Mouse (Mus musculus) liver, embryonic 14.5 days (tissue): ENCODE measurements at regions not wholly inside any gene's neighbourhood (a gene's known extent, or its start where the extent isn't known, plus 50 kb on each side); places are given as distances from the start of the nearest gene placed in this dataset.

Source experiments
- ATAC-seq: fragments of 200-750 bp; cut with Nextera tagmentation; 2 replicates; pipeline ENCODE4 v1.8.0; 2017; ENCODE audit warnings: moderate number of reproducible peaks, mild to moderate bottlenecking, moderate library complexity; ENCODE audit not compliant: insufficient read depth
- DNase-seq, 3 experiments: peaks; one replicate each; pipeline ENCODE4 v3.0.0-alpha.2; 2012 to 2013; ENCODE audit warnings: low read depth in 3 of 3, low spot score in 3 of 3
- H3K27ac ChIP-seq: fragments of 300-500 bp; sonication (generic); 2 replicates; pipeline ENCODE4 v1.5.1; 2014; ENCODE audit warnings: moderate library complexity, mild to moderate bottlenecking, control low read depth, inconsistent platforms
- H3K27me3 ChIP-seq: fragments of 300-500 bp; sonication (generic); 2 replicates; pipeline ENCODE4 v1.6.1; 2014; ENCODE audit warnings: mild to moderate bottlenecking, low read length, moderate library complexity; ENCODE audit not compliant: control insufficient read depth, insufficient read depth
- H3K36me3 ChIP-seq: fragments of 300-500 bp; sonication (generic); replicated peaks from 2 replicates; pipeline ENCODE4 v1.6.1; 2014; ENCODE audit warnings: low read depth; ENCODE audit not compliant: control insufficient read depth, insufficient read depth
- H3K4me1 ChIP-seq, 2 experiments: fragments of 200-500 bp in 1 of 2; fragments of 300-500 bp in 1 of 2; sonication (generic) in 1 of 2; replicated peaks; 2 replicates each; pipeline ENCODE4 v1.6.1; 2012 to 2014; ENCODE audit warnings: antibody characterized with exemption in 1 of 2, inconsistent platforms in 1 of 2, low read length in 1 of 2; ENCODE audit not compliant: control insufficient read depth in 2 of 2, insufficient read depth in 2 of 2
- H3K4me2 ChIP-seq: fragments of 300-500 bp; sonication (generic); 2 replicates; pipeline ENCODE4 v1.6.1; 2014; ENCODE audit warnings: low read depth, mild to moderate bottlenecking, control low read depth, moderate library complexity
- H3K4me3 ChIP-seq, 2 experiments: fragments of 200-500 bp in 1 of 2; fragments of 300-500 bp in 1 of 2; sonication (generic) in 1 of 2; 2 replicates each; pipeline ENCODE4 v1.5.1; 2012 to 2014; ENCODE audit warnings: low read depth in 2 of 2, low read length in 2 of 2, mild to moderate bottlenecking in 2 of 2, control low read depth in 1 of 2, inconsistent platforms in 1 of 2, moderate library complexity in 1 of 2; ENCODE audit not compliant: insufficient read depth in 1 of 2
- H3K9ac ChIP-seq: fragments of 300-500 bp; sonication (generic); replicated peaks from 2 replicates; pipeline ENCODE4 v1.6.1; 2014; ENCODE audit warnings: mild to moderate bottlenecking, control low read depth, moderate library complexity
- H3K9me3 ChIP-seq: fragments of 300-500 bp; sonication (generic); 2 replicates; pipeline ENCODE4 v1.6.1; 2016; ENCODE audit warnings: low read length, mixed read lengths; ENCODE audit not compliant: control insufficient read depth
- CTCF ChIP-seq: IDR thresholded peaks from 2 replicates; pipeline ENCODE4 v1.5.1; 2016; ENCODE audit warnings: antibody characterized with exemption, low read depth, control low read depth
- EP300 ChIP-seq: IDR thresholded peaks from 2 replicates; pipeline ENCODE4 v1.6.1; 2016; ENCODE audit warnings: antibody characterized with exemption, low read depth
- WGBS: fragments of 180-500 bp; shearing (Covaris S2); extraction: QIAGEN DNeasy Blood & Tissue Kit; methylation state at CpG from one replicate; pipeline ENCODE4 v1.1.7; 2014; ENCODE audit not compliant: insufficient replicate concordance; 5-methylcytosine and 5-hydroxymethylcytosine counted together

DNA sequence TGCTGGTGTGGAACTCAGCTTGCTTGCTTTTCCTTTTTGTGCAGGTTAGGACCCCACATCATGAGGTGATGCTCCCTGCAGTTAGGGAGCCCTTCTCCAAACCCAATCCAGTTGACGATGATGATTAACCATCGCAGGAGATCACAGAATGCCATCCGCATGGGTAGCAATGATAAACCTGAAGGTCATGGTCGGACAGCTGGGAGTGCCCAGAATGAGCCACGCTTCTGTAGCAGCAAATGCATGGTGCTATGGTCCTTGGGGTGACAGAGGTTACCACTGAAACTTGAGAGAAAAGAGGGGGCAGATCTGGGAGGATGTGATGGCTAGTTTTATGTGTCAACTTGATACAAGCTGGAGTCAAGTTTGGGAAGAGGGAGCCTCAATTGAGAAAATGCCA lies 170.3 kb downstream of the Inhbb start:
- no peaks in the 10 kb centered on the region for H3K36me3 ChIP-seq
- no peaks in the 10 kb centered on the region; a peak in 2 of 4 replicates for H3K4me1 ChIP-seq
- no peak for ATAC-seq
- no peak overlapping the region for H3K4me3 ChIP-seq
- no peak for DNase-seq
- H3K27ac ChIP-seq = no peak overlapping the region
- WGBS = 62% methylated on average over 5 of the region's 5 CpGs
- H3K9ac ChIP-seq = no peak overlapping the region
- no peaks in the 10 kb centered on the region for H3K9me3 ChIP-seq
- H3K4me2 ChIP-seq = no peak overlapping the region
- H3K27me3 ChIP-seq = no peaks in the 10 kb centered on the region
- TF ChIP-seq EP300 (no peak), CTCF (no peak)

DNA sequence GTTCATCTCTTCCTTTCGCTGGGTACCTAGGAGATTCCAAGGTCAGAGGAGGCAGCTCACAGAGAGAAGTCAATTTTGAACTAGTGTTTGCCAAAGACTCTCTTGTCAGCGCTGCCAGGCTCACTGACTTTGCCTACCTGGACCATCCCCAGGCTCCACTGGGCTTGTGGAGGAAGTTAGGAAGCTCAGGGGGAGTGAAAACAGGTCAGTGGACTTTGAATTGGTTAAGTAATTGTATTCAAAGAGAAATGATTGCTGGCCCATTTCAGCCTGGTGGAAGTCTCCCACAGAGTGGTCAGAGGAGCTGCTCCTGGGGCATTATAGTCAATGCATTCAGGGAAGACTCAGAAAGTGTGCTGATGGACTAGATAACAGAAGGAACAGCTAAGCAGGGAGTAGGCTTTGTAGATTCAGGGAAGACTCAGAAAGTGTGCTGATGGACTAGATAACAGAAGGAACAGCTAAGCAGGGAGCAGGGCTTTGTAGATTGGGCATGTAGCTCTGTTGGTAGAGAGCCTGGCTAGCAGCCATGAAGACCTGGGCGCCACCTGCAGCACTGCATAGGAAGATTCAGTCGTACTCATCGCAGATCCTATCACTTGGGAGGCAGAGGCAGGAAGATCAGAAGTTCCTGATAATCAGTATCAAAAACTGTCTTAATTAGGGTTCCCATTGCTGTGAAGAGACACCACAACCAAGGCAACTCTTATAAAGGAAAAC lies 173.1 kb downstream of the Inhbb start:
- Histone ChIP-seq H3K4me3 (no peak overlapping the region), H3K9ac (no peak overlapping the region), H3K9me3 (no peaks in the 10 kb centered on the region), H3K4me2 (no peak overlapping the region), H3K27ac (no peak overlapping the region), H3K27me3 (no peaks in the 10 kb centered on the region), H3K36me3 (no peaks in the 10 kb centered on the region), H3K4me1 (no peaks in the 10 kb centered on the region; a peak in 2 of 4 replicates)
- 53% methylated on average over 5 of the region's 5 CpGs for WGBS
- TF ChIP-seq CTCF = no peak
- no peak for TF ChIP-seq EP300
- no peak for ATAC-seq
- DNase-seq = no peak

DNA sequence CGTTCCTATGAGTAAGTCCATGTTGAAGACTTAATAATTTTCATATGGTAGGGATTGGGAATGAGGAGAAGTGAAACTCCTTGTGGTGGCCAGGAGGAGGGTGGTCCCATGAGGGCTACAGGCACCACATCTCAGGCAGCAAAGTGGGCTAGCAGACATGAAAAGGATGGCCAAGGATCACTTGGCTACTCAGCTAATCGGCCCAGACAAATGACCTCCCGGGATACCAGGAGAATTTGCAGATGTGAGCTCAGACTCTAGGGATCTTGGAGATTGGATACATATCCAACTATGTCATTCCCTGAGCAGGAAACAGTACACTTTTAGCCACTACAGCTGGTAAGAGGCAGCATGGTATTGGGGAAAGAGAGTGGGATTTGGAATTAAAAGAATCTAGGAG lies 174.9 kb downstream of the Inhbb start:
- H3K9me3 ChIP-seq = no peaks in the 10 kb centered on the region
- no peak overlapping the region for H3K4me2 ChIP-seq
- no peak for TF ChIP-seq CTCF
- no peak for TF ChIP-seq EP300
- no peak overlapping the region for H3K9ac ChIP-seq
- no peak for ATAC-seq
- 61% methylated on average over 3 of the region's 3 CpGs for WGBS
- no peak overlapping the region for H3K27ac ChIP-seq
- no peak for DNase-seq
- no peaks in the 10 kb centered on the region for H3K36me3 ChIP-seq
- H3K4me3 ChIP-seq = no peak overlapping the region
- no peaks in the 10 kb centered on the region for H3K27me3 ChIP-seq
- no peaks in the 10 kb centered on the region; a peak in 2 of 4 replicates for H3K4me1 ChIP-seq

DNA sequence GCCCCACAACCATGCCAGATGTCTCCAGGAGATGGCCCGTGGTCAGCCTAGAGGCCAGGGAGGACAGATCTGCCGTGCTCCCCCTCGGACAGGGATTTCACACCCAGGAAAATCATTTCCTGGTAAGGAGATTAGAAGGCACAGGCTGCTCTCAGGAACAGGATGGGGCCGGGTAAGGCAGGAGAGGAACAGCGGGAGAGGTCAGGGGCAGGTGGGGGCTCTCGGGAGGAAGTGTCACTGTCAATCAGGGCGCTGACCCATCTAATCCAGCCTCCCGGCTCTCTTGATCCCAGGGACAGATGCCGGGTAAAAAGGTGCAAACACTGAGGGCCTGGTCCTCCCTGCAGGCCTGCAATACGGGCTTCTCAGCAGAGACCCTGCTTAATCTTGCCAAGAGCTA lies 183.6 kb downstream of the Inhbb start:
- ATAC-seq = no peak
- H3K4me3 ChIP-seq = no peak overlapping the region
- H3K27ac ChIP-seq = no peak overlapping the region

DNA sequence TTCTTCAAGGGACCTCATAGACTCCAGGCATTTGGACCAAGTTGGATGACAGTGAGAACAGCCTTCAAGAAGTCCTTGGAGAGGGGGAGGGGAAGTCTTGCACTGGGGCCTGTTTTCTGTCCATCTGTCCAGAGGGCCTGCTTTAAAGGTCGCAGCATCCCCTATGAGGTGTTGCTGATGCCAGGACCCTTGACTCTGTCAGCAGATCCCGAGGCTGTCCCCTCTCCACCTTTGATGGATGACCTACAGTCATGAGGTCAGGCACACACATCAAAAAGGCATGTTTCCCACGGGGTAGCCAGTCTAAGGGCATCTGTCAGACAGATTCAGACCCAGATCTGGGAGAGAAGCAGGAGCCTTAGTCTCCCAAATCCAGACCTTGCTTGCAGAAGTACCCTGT lies 183.4 kb upstream of the Gli2 start:
- no peak overlapping the region for H3K4me2 ChIP-seq
- ATAC-seq = no peak
- no peak for DNase-seq
- TF ChIP-seq EP300 (no peak), CTCF (no peak)
- H3K9me3 ChIP-seq = no peaks in the 10 kb centered on the region; the same call in 1 of the 2 replicates
- 35% methylated on average over 3 of the region's 3 CpGs for WGBS
- H3K27ac ChIP-seq = no peak overlapping the region
- no peaks in the 10 kb centered on the region for H3K4me1 ChIP-seq
- H3K36me3 ChIP-seq = no peaks in the 10 kb centered on the region
- no peak overlapping the region for H3K4me3 ChIP-seq
- H3K9ac ChIP-seq = no peak overlapping the region
- no peaks in the 10 kb centered on the region for H3K27me3 ChIP-seq

More for the DNA sequence above, 183.6 kb downstream of the Inhbb start:
- TF ChIP-seq EP300 = no peak
- no peak for TF ChIP-seq CTCF
- WGBS = 35% methylated on average over 10 of the region's 10 CpGs
- DNase-seq = no peak
- Histone ChIP-seq H3K27me3 (no peaks in the 10 kb centered on the region), H3K4me2 (no peak overlapping the region), H3K36me3 (no peaks in the 10 kb centered on the region), H3K4me1 (no peaks in the 10 kb centered on the region), H3K9ac (no peak overlapping the region), H3K9me3 (no peaks in the 10 kb centered on the region)
